Mouse (Mus musculus) lung, adult 2 months (tissue): ENCODE results near the gene Capn10.
"Not testable (repeated sequence)": the region's sequence is repeated elsewhere in the genome, so short reads cannot be mapped to it uniquely, and the experiment has no call there.

Source experiments
- CTCF ChIP-seq: fragments of 200-500 bp; IDR thresholded peaks from 2 replicates; pipeline ENCODE4 v1.5.1; 2011; ENCODE audit warnings: mild to moderate bottlenecking, low read length, control low read depth; ENCODE audit not compliant: insufficient read depth
- POLR2A ChIP-seq: fragments of 200-500 bp; IDR thresholded peaks from 2 replicates; pipeline ENCODE4 v1.6.1; 2011; ENCODE audit warnings: low read depth, mild to moderate bottlenecking, control low read depth, low read length, borderline replicate concordance; ENCODE audit errors: extremely low read depth

- TF ChIP-seq CTCF, POLR2A: not testable (repeated sequence)
These were observed 36.6 kb downstream of the Capn10 start for GRCm38 (mm10) chr1:92970791-92971190.
